Mouse (Mus musculus) MEL (cell line): Measurements from ENCODE around the gene Miga2.

Experiments
- CTCF ChIP-seq, 3 experiments: IDR thresholded peaks in 2 of 3; conservative IDR thresholded peaks in 1 of 3; 2 replicates each; pipeline ENCODE4 v1.5.1; 2011 to 2012; ENCODE audit warnings: low read length in 3 of 3, low read depth in 2 of 3, mild to moderate bottlenecking in 2 of 3, improper control_type of control experiment in 1 of 3, inconsistent platforms in 1 of 3, mixed read lengths in 1 of 3, moderate library complexity in 1 of 3; ENCODE audit not compliant: control insufficient read depth in 1 of 3, insufficient read depth in 1 of 3, poor library complexity in 1 of 3, severe bottlenecking in 1 of 3
- MAFK ChIP-seq: IDR thresholded peaks from 2 replicates; pipeline ENCODE4 v1.6.1; 2011; ENCODE audit warnings: low read depth, mild to moderate bottlenecking, low read length, improper control_type of control experiment, borderline replicate concordance
- MEF2A ChIP-seq: IDR thresholded peaks from 2 replicates; pipeline ENCODE4 v1.6.1; 2014; ENCODE audit warnings: low read depth, mild to moderate bottlenecking, inconsistent platforms, low read length, improper control_type of control experiment; ENCODE audit not compliant: poor library complexity, insufficient replicate concordance, severe bottlenecking; ENCODE audit errors: extremely low read depth
- NELFE ChIP-seq: IDR thresholded peaks from 2 replicates; pipeline ENCODE4 v1.6.1; 2011; ENCODE audit warnings: low read depth, low read length, improper control_type of control experiment
- POLR2A ChIP-seq, 2 experiments: IDR thresholded peaks; 2 replicates each; pipeline ENCODE4 v1.6.1; 2011 to 2012; ENCODE audit warnings: low read length in 2 of 2, mild to moderate bottlenecking in 2 of 2, control low read depth in 1 of 2, improper control_type of control experiment in 1 of 2, low read depth in 1 of 2, moderate library complexity in 1 of 2; ENCODE audit not compliant: control insufficient read depth in 1 of 2, insufficient read depth in 1 of 2, poor library complexity in 1 of 2
- RCOR1 ChIP-seq: IDR thresholded peaks from 2 replicates; pipeline ENCODE4 v1.6.1; 2012; ENCODE audit warnings: low read depth, mild to moderate bottlenecking, inconsistent platforms, low read length, improper control_type of control experiment
- USF1 ChIP-seq: IDR thresholded peaks from 2 replicates; pipeline ENCODE4 v1.6.1; 2014; ENCODE audit warnings: low read depth, mild to moderate bottlenecking, inconsistent platforms, low read length, improper control_type of control experiment, moderate library complexity
- ZKSCAN1 ChIP-seq: IDR thresholded peaks from 2 replicates; pipeline ENCODE4 v1.6.1; 2012; ENCODE audit warnings: low read depth, mild to moderate bottlenecking, inconsistent platforms, low read length, improper control_type of control experiment, moderate library complexity

GRCm38 (mm10) chr2:30396246-30396645 lies 32.2 kb downstream of the Miga2 start:
- TF ChIP-seq MEF2A (no peak), POLR2A (IDR thresholded peaks at IDR 0.05; ENCODE audit: control insufficient read depth in 1 of 2, insufficient read depth in 1 of 2, low read depth in 1 of 2, low read length in 2 of 2, poor library complexity in 1 of 2) (no peak), MAFK (no peak), CTCF (IDR thresholded peaks at IDR 0.05 in 2 of 3, conservative IDR thresholded peaks at IDR 0.05 in 1 of 3; ENCODE audit: control insufficient read depth in 1 of 3, insufficient read depth in 1 of 3, low read depth in 2 of 3, low read length in 3 of 3, poor library complexity in 1 of 3, severe bottlenecking in 1 of 3) (no peak), NELFE (no peak), USF1 (no peak), RCOR1 (no peak), ZKSCAN1 (no peak)
